ENCODE assay signal across 27 mouse cellular contexts in the genomic region with DNA sequence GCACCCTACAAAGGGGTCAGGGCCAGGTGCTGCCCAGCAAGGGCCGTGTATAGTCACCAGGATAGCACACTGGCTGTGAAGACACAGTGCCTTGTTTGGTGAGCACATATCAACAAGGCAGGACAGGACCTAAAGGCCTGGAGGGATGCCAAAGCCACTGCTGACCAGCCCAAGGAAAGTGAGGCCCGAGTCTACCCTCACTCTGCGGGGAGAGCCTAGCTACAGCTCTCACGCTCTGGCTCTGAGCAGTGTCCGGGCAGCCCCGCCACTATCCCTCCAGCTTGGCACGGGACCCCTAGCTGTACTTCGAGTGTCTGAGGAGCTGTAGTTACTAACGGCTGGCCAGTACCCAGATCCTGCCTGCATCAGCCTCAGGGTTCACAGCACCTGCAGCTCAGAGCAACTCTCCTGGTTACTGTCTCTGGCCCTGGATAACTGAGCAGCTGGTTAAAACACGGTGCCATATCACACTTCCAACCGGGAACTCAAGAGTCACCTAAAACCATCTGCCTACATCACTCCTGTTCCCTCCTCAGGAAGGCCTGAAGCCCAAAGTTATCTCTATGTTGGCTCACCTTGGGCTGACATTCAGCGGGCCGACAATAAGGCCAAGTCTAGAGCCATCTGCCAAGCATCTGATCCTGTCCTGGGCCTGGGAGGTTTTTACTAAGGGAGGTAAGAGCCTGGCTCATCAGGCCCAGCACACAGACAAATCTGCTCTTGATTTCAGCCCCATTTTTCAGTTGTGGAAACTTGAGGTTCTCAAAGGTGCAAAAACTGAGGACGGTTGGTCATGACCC. TPM values are rescaled to one million over a fixed set of nuclear protein-coding genes. Genes with fewer than 3 reads are reported as not detected.
DNase-seq lines count a peak whose midpoint lies in the region; ATAC-seq and TF ChIP-seq lines count a peak whose summit lies in the region.
"Had no signal": no experiment of that assay in that cellular context is flagged by ENCODE, and none has a peak within 500 bp of the region (broad histone marks: within the 10 kb centered on the region; RNA-seq: fewer than 3 reads in every experiment).

No protein-coding gene starts in this region.

- no peak for TF ChIP-seq CTCF in cerebellum, adult 2 months (IDR thresholded peaks at IDR 0.05; ENCODE audit: borderline replicate concordance, insufficient read depth, low read depth, low read length)

- H3K4me1 ChIP-seq in cerebellum, adult 2 months (ENCODE audit: control insufficient read depth, insufficient read depth, low read length) = peaks cover 23% of the 10 kb centered on the region
- H3K4me1 ChIP-seq in hindbrain, embryonic 12.5 days = peaks cover 30% of the 10 kb centered on the region
- peaks cover 19% of the 10 kb centered on the region for H3K4me1 ChIP-seq in hindbrain, embryonic 14.5 days (replicated peaks; ENCODE audit: control insufficient read depth, insufficient read depth, low read length)
- H3K4me1 ChIP-seq in midbrain, embryonic 16.5 days (ENCODE audit: control insufficient read depth, insufficient read depth, low read length) = peaks cover 18% of the 10 kb centered on the region
- H3K4me1 ChIP-seq in midbrain, embryonic 14.5 days (ENCODE audit: control insufficient read depth, insufficient read depth, low read length) = peaks cover 10% of the 10 kb centered on the region
- H3K4me1 ChIP-seq in limb, embryonic 15.5 days = peaks cover 26% of the 10 kb centered on the region

- no peak overlapping the region for H3K4me3 ChIP-seq in cerebellum, adult 2 months (replicated peaks; ENCODE audit: insufficient read depth, low read depth, low read length)
- H3K4me3 ChIP-seq in hindbrain, embryonic 12.5 days = no peak overlapping the region
- H3K4me3 ChIP-seq in hindbrain, embryonic 14.5 days (replicated peaks; ENCODE audit: low read length) = no peak overlapping the region
- H3K4me3 ChIP-seq in midbrain, embryonic 16.5 days (ENCODE audit: low read depth, low read length) = no peak overlapping the region
- no peak overlapping the region for H3K4me3 ChIP-seq in midbrain, embryonic 14.5 days (replicated peaks; ENCODE audit: low read depth, low read length)
- no peak overlapping the region for H3K4me3 ChIP-seq in limb, embryonic 15.5 days
- H3K4me3 ChIP-seq: erythroblast, embryonic 14.5 days; kidney, embryonic 15.5 days; limb, embryonic 12.5 days; liver, embryonic 15.5 days; midbrain, embryonic 15.5 days; neural tube, embryonic 12.5 days had no signal

- H3K36me3 ChIP-seq in hindbrain, embryonic 12.5 days = peaks cover 76% of the 10 kb centered on the region
- peaks cover 76% of the 10 kb centered on the region for H3K36me3 ChIP-seq in hindbrain, embryonic 14.5 days (replicated peaks; ENCODE audit: control insufficient read depth, insufficient read depth)
- H3K36me3 ChIP-seq in midbrain, embryonic 16.5 days (ENCODE audit: control insufficient read depth, insufficient read depth, low read length) = peaks cover 47% of the 10 kb centered on the region
- peaks cover 78% of the 10 kb centered on the region for H3K36me3 ChIP-seq in midbrain, embryonic 14.5 days (ENCODE audit: control insufficient read depth, insufficient read depth, low read length)
- peaks cover 72% of the 10 kb centered on the region for H3K36me3 ChIP-seq in limb, embryonic 15.5 days

- no peaks in the 10 kb centered on the region for H3K27me3 ChIP-seq in cerebellum, adult 2 months (ENCODE audit: control insufficient read depth, insufficient read depth, low read length)
- no peaks in the 10 kb centered on the region for H3K27me3 ChIP-seq in hindbrain, embryonic 12.5 days
- no peaks in the 10 kb centered on the region for H3K27me3 ChIP-seq in hindbrain, embryonic 14.5 days (ENCODE audit: control insufficient read depth, insufficient read depth, low read length)
- H3K27me3 ChIP-seq in midbrain, embryonic 16.5 days (ENCODE audit: control insufficient read depth, insufficient read depth, low read depth, low read length) = no peaks in the 10 kb centered on the region
- H3K27me3 ChIP-seq in midbrain, embryonic 14.5 days (ENCODE audit: control insufficient read depth, insufficient read depth, low read length) = no peaks in the 10 kb centered on the region
- H3K27me3 ChIP-seq in limb, embryonic 15.5 days = no peaks in the 10 kb centered on the region
- H3K27me3 ChIP-seq: kidney, embryonic 15.5 days; limb, embryonic 12.5 days; liver, embryonic 15.5 days; midbrain, embryonic 15.5 days; neural tube, embryonic 12.5 days had no signal

- 16% methylated on average over 14 of the region's 14 CpGs for WGBS in cerebellum, adult 2 months
- WGBS in hindbrain, embryonic 12.5 days = 89% methylated on average over 14 of the region's 14 CpGs
- WGBS in hindbrain, embryonic 14.5 days = 85% methylated on average over 14 of the region's 14 CpGs
- WGBS in midbrain, embryonic 16.5 days = 86% methylated on average over 14 of the region's 14 CpGs
- 87% methylated on average over 14 of the region's 14 CpGs for WGBS in midbrain, embryonic 14.5 days
- WGBS in limb, embryonic 15.5 days = 88% methylated on average over 14 of the region's 14 CpGs

- H3K27ac ChIP-seq in cerebellum, adult 2 months (ENCODE audit: insufficient read depth, low read length) = peak overlapping the region; percentile 36; the same call in 1 of the 2 replicates
- H3K27ac ChIP-seq in hindbrain, embryonic 12.5 days = 0 out of 2 replicates have a peak overlapping the region, but pooled peaks have one; percentile 12
- H3K27ac ChIP-seq in hindbrain, embryonic 14.5 days = no peak overlapping the region
- H3K27ac ChIP-seq in midbrain, embryonic 16.5 days (ENCODE audit: low read length) = no peak overlapping the region
- no peak overlapping the region for H3K27ac ChIP-seq in midbrain, embryonic 14.5 days (replicated peaks; ENCODE audit: low read depth, low read length)
- peak overlapping the region; percentile 5; the same call in 1 of the 2 replicates for H3K27ac ChIP-seq in limb, embryonic 15.5 days
- H3K27ac ChIP-seq: kidney, embryonic 15.5 days; limb, embryonic 12.5 days; liver, embryonic 15.5 days; neural tube, embryonic 12.5 days had no signal

- DNase-seq in cerebellum, adult 2 months = peak; percentile 48 to 62
- DNase-seq in cerebellum, postnatal 4 days (ENCODE audit: low spot score in 2 of 2) = no peak
- no peak for DNase-seq in hindbrain, embryonic 14.5 days (ENCODE audit: low spot score)
- DNase-seq in midbrain, embryonic 14.5 days = no peak
- no peak for DNase-seq in adrenal gland, adult 8-10 months
- DNase-seq: adrenal gland, postnatal 25 days; gastrocnemius, postnatal 14 days; heart, postnatal 4 days; kidney, postnatal 4 days; lung, postnatal 10 days; thymus, postnatal 25 days had no signal

- no peak overlapping the region for H3K4me2 ChIP-seq in hindbrain, embryonic 12.5 days (replicated peaks)
- H3K4me2 ChIP-seq in hindbrain, embryonic 14.5 days (replicated peaks) = no peak overlapping the region
- H3K4me2 ChIP-seq in midbrain, embryonic 16.5 days (ENCODE audit: low read length) = no peak overlapping the region
- H3K4me2 ChIP-seq in midbrain, embryonic 14.5 days (ENCODE audit: low read length) = no peak overlapping the region
- H3K4me2 ChIP-seq in limb, embryonic 15.5 days = no peak overlapping the region
- H3K4me2 ChIP-seq: kidney, embryonic 15.5 days; limb, embryonic 12.5 days; liver, embryonic 15.5 days; midbrain, embryonic 15.5 days; neural tube, embryonic 12.5 days had no signal

- H3K9me3 ChIP-seq in hindbrain, embryonic 12.5 days (replicated peaks) = no peaks in the 10 kb centered on the region
- no peaks in the 10 kb centered on the region for H3K9me3 ChIP-seq in hindbrain, embryonic 14.5 days (ENCODE audit: control insufficient read depth, low read length)
- H3K9me3 ChIP-seq in midbrain, embryonic 16.5 days (replicated peaks; ENCODE audit: control insufficient read depth, low read length, poor library complexity, severe bottlenecking) = no peaks in the 10 kb centered on the region
- H3K9me3 ChIP-seq in midbrain, embryonic 14.5 days (ENCODE audit: control insufficient read depth, low read length) = no peaks in the 10 kb centered on the region
- H3K9me3 ChIP-seq in limb, embryonic 15.5 days = no peaks in the 10 kb centered on the region
- H3K9me3 ChIP-seq: G1E; kidney, embryonic 15.5 days; limb, embryonic 12.5 days; liver, embryonic 15.5 days; midbrain, embryonic 15.5 days; neural tube, embryonic 12.5 days had no signal

- H3K9ac ChIP-seq in hindbrain, embryonic 12.5 days = no peak overlapping the region
- H3K9ac ChIP-seq in hindbrain, embryonic 14.5 days = no peak overlapping the region
- peak overlapping the region; percentile 16; the same call in 1 of the 2 replicates for H3K9ac ChIP-seq in midbrain, embryonic 16.5 days (ENCODE audit: low read depth, low read length)
- no peak overlapping the region for H3K9ac ChIP-seq in midbrain, embryonic 14.5 days (replicated peaks; ENCODE audit: low read length)
- no peak overlapping the region for H3K9ac ChIP-seq in limb, embryonic 15.5 days
- H3K9ac ChIP-seq: kidney, embryonic 15.5 days; liver, embryonic 15.5 days; midbrain, embryonic 15.5 days; neural tube, embryonic 12.5 days had no signal

- no peak for ATAC-seq in hindbrain, embryonic 12.5 days (ENCODE audit: low FRiP score)
- ATAC-seq in hindbrain, embryonic 14.5 days (ENCODE audit: low FRiP score) = no peak
- ATAC-seq in midbrain, embryonic 16.5 days = no peak
- no peak for ATAC-seq in midbrain, embryonic 14.5 days (ENCODE audit: low FRiP score, low TSS enrichment)
- ATAC-seq in limb, embryonic 15.5 days (ENCODE audit: insufficient number of reproducible peaks, low FRiP score, low TSS enrichment, low read depth) = no peak
- ATAC-seq: CD4-positive, CD25-positive, alpha-beta regulatory T cell, adult 4 months; forebrain, embryonic 14.5 days; intestine, postnatal 0 days; midbrain, embryonic 15.5 days had no signal

- TF ChIP-seq POLR2A in cerebellum, adult 2 months (IDR thresholded peaks at IDR 0.05; ENCODE audit: borderline replicate concordance, insufficient read depth, low read length) = no peak

RNA-seq across cellular contexts. Expression of gene Cyth2, which starts 4.9 kb away (rescaled TPM):
- 112 and 116 TPM in 2 replicates for polyA plus RNA-seq in cerebellum, adult 2 months (2012; rRNA removed)
- 280 and 284 TPM in 2 replicates for polyA plus RNA-seq in hindbrain, embryonic 12.5 days (2016; fragmentation: Nextera tagmentation; extraction: Ambion mirVana)
- 237 and 242 TPM in 2 replicates for polyA plus RNA-seq in hindbrain, embryonic 14.5 days (2014; fragmentation: Nextera tagmentation; extraction: Ambion mirVana)
- 275 and 307 TPM in 2 replicates for polyA plus RNA-seq in midbrain, embryonic 16.5 days (2015; fragmentation: Nextera tagmentation; extraction: Ambion mirVana)
- 281 and 288 TPM in 2 replicates for polyA plus RNA-seq in midbrain, embryonic 14.5 days (2014; fragmentation: Nextera tagmentation; extraction: Ambion mirVana)
- polyA plus RNA-seq in limb, embryonic 15.5 days (2015; fragmentation: Nextera tagmentation; extraction: Ambion mirVana) = 87.9 and 98.8 TPM in 2 replicates
- 100 to 1,000 TPM; 112 to 140 (median 122) TPM for total RNA-seq in adrenal gland, adult 8-10 months (2022)

RNA-seq across cellular contexts. Expression of gene Kcnj14, which starts 15.1 kb away (rescaled TPM):
- polyA plus RNA-seq in cerebellum, adult 2 months (2012; rRNA removed) = 6.0 and 7.3 TPM in 2 replicates
- 0.80 and 0.96 TPM in 2 replicates for polyA plus RNA-seq in hindbrain, embryonic 12.5 days (2016; fragmentation: Nextera tagmentation; extraction: Ambion mirVana)
- 1.3 TPM in 2 replicates for polyA plus RNA-seq in hindbrain, embryonic 14.5 days (2014; fragmentation: Nextera tagmentation; extraction: Ambion mirVana)
- polyA plus RNA-seq in midbrain, embryonic 16.5 days (2015; fragmentation: Nextera tagmentation; extraction: Ambion mirVana) = 1.2 and 1.3 TPM in 2 replicates
- polyA plus RNA-seq in midbrain, embryonic 14.5 days (2014; fragmentation: Nextera tagmentation; extraction: Ambion mirVana) = 0.63 and 0.88 TPM in 2 replicates
- polyA plus RNA-seq in limb, embryonic 15.5 days (2015; fragmentation: Nextera tagmentation; extraction: Ambion mirVana) = 1.4 and 1.5 TPM in 2 replicates
- under 1 TPM; 0.17 to 0.65 (median 0.36) TPM for total RNA-seq in adrenal gland, adult 8-10 months (2022)
- total RNA-seq: common myeloid progenitor, adult 5-6 weeks; megakaryocyte, adult 5-6 weeks had no signal
- polyA plus RNA-seq: CD4-positive, CD25-positive, alpha-beta regulatory T cell, adult 4 months had no signal

RNA-seq across cellular contexts. Expression of gene Grwd1, which starts 21.3 kb away (rescaled TPM):
- 14.9 and 15.5 TPM in 2 replicates for polyA plus RNA-seq in cerebellum, adult 2 months (2012; rRNA removed)
- polyA plus RNA-seq in hindbrain, embryonic 12.5 days (2016; fragmentation: Nextera tagmentation; extraction: Ambion mirVana) = 43.2 and 45.8 TPM in 2 replicates
- polyA plus RNA-seq in hindbrain, embryonic 14.5 days (2014; fragmentation: Nextera tagmentation; extraction: Ambion mirVana) = 37.6 and 42.6 TPM in 2 replicates
- polyA plus RNA-seq in midbrain, embryonic 16.5 days (2015; fragmentation: Nextera tagmentation; extraction: Ambion mirVana) = 38.4 and 45.8 TPM in 2 replicates
- polyA plus RNA-seq in midbrain, embryonic 14.5 days (2014; fragmentation: Nextera tagmentation; extraction: Ambion mirVana) = 37.2 and 37.4 TPM in 2 replicates
- 56.3 and 59.3 TPM in 2 replicates for polyA plus RNA-seq in limb, embryonic 15.5 days (2015; fragmentation: Nextera tagmentation; extraction: Ambion mirVana)
- total RNA-seq in adrenal gland, adult 8-10 months (2022) = 10 to 100 TPM; 24.8 to 31.5 (median 30.0) TPM

RNA-seq across cellular contexts. Expression of gene Sult2b1, which starts 25.0 kb away (rescaled TPM):
- 10.6 and 10.8 TPM in 2 replicates for polyA plus RNA-seq in cerebellum, adult 2 months (2012; rRNA removed)
- polyA plus RNA-seq in hindbrain, embryonic 12.5 days (2016; fragmentation: Nextera tagmentation; extraction: Ambion mirVana) = 2.4 and 3.0 TPM in 2 replicates
- 5.2 and 7.3 TPM in 2 replicates for polyA plus RNA-seq in hindbrain, embryonic 14.5 days (2014; fragmentation: Nextera tagmentation; extraction: Ambion mirVana)
- 6.1 and 6.4 TPM in 2 replicates for polyA plus RNA-seq in midbrain, embryonic 16.5 days (2015; fragmentation: Nextera tagmentation; extraction: Ambion mirVana)
- 5.2 and 8.5 TPM in 2 replicates for polyA plus RNA-seq in midbrain, embryonic 14.5 days (2014; fragmentation: Nextera tagmentation; extraction: Ambion mirVana)
- polyA plus RNA-seq in limb, embryonic 15.5 days (2015; fragmentation: Nextera tagmentation; extraction: Ambion mirVana) = 82.1 and 91.0 TPM in 2 replicates
- total RNA-seq in adrenal gland, adult 8-10 months (2022) = 1 to 10 TPM in 2 of 4 experiments, under 1 TPM in 2; 0.52 to 4.5 (median 1.8) TPM
- total RNA-seq: gastrocnemius, postnatal 14 days; heart, adult 18-20 months; heart, postnatal 4 days; megakaryocyte, adult 5-6 weeks had no signal
- polyA plus RNA-seq: erythroblast, embryonic 14.5 days; G1E had no signal

RNA-seq across cellular contexts. Expression of gene Lmtk3, which starts 25.9 kb away (rescaled TPM):
- polyA plus RNA-seq in cerebellum, adult 2 months (2012; rRNA removed) = 126 and 130 TPM in 2 replicates
- polyA plus RNA-seq in hindbrain, embryonic 12.5 days (2016; fragmentation: Nextera tagmentation; extraction: Ambion mirVana) = 8.4 and 11.9 TPM in 2 replicates
- polyA plus RNA-seq in hindbrain, embryonic 14.5 days (2014; fragmentation: Nextera tagmentation; extraction: Ambion mirVana) = 20.9 and 23.6 TPM in 2 replicates
- 19.6 and 26.7 TPM in 2 replicates for polyA plus RNA-seq in midbrain, embryonic 16.5 days (2015; fragmentation: Nextera tagmentation; extraction: Ambion mirVana)
- 25.2 and 30.2 TPM in 2 replicates for polyA plus RNA-seq in midbrain, embryonic 14.5 days (2014; fragmentation: Nextera tagmentation; extraction: Ambion mirVana)
- polyA plus RNA-seq in limb, embryonic 15.5 days (2015; fragmentation: Nextera tagmentation; extraction: Ambion mirVana) = 1.6 and 2.0 TPM in 2 replicates
- 10 to 100 TPM in 3 of 4 experiments, 1 to 10 TPM in 1; 8.9 to 24.9 (median 15.5) TPM for total RNA-seq in adrenal gland, adult 8-10 months (2022)
- total RNA-seq: common myeloid progenitor, adult 5-6 weeks; heart, adult 18-20 months; megakaryocyte, adult 5-6 weeks had no signal
- polyA plus RNA-seq: CD4-positive, CD25-positive, alpha-beta regulatory T cell, adult 4 months; liver, embryonic 15.5 days had no signal

Comparison
In these comparisons a context has a peak if more than half of its experiments do, and no peak if none do; other contexts are left out.
1. DNase-seq: peak in cerebellum, adult 2 months (2 of 2); none in cerebellum, postnatal 4 days (0 of 2), hindbrain, embryonic 14.5 days (single experiment), midbrain, embryonic 14.5 days (single experiment) and adrenal gland, adult 8-10 months (single experiment).
2. H3K27ac ChIP-seq: peak in cerebellum, adult 2 months (single experiment), hindbrain, embryonic 12.5 days (single experiment) and limb, embryonic 15.5 days (single experiment); none in hindbrain, embryonic 14.5 days (single experiment), midbrain, embryonic 16.5 days (single experiment) and midbrain, embryonic 14.5 days (single experiment).